Mouse (Mus musculus) hindbrain, embryonic 13.5 days (tissue): ENCODE results near the gene Myo15b. TPM values are rescaled to one million over a fixed set of nuclear protein-coding genes. Genes with fewer than 3 reads are reported as not detected.

Experiments used
- ATAC-seq: fragments of 200-750 bp; cut with Nextera tagmentation; 2 replicates; pipeline ENCODE4 v1.8.0; 2017; ENCODE audit warnings: moderate TSS enrichment; ENCODE audit not compliant: low FRiP score
- H3K27ac ChIP-seq: fragments of 300-500 bp; sonication (generic); 2 replicates; pipeline ENCODE4 v1.5.1; 2015; ENCODE audit warnings: inconsistent platforms, mild to moderate bottlenecking, moderate library complexity
- H3K27me3 ChIP-seq: fragments of 300-500 bp; sonication (generic); 2 replicates; pipeline ENCODE4 v1.6.1; 2015; ENCODE audit warnings: mild to moderate bottlenecking, inconsistent platforms
- H3K36me3 ChIP-seq: fragments of 300-500 bp; sonication (generic); 2 replicates; pipeline ENCODE4 v1.6.1; 2015; ENCODE audit warnings: mild to moderate bottlenecking, inconsistent platforms
- H3K4me1 ChIP-seq: fragments of 300-500 bp; sonication (generic); replicated peaks from 2 replicates; pipeline ENCODE4 v1.6.1; 2015; ENCODE audit warnings: inconsistent platforms
- H3K4me2 ChIP-seq: fragments of 300-500 bp; sonication (generic); 2 replicates; pipeline ENCODE4 v1.6.1; 2015; ENCODE audit warnings: inconsistent platforms, mild to moderate bottlenecking, moderate library complexity
- H3K4me3 ChIP-seq: fragments of 300-500 bp; sonication (generic); 2 replicates; pipeline ENCODE4 v1.5.1; 2015; ENCODE audit warnings: mild to moderate bottlenecking, inconsistent platforms
- H3K9ac ChIP-seq: fragments of 300-500 bp; sonication (generic); 2 replicates; pipeline ENCODE4 v1.6.1; 2015; ENCODE audit warnings: mild to moderate bottlenecking, inconsistent platforms
- H3K9me3 ChIP-seq: fragments of 300-500 bp; sonication (generic); 2 replicates; pipeline ENCODE4 v1.6.1; 2016; ENCODE audit warnings: inconsistent platforms
- WGBS: fragments of 180-500 bp; shearing (Covaris S2); methylation state at CpG from one replicate; pipeline ENCODE4 v1.1.7; 2015; 5-methylcytosine and 5-hydroxymethylcytosine counted together
- polyA plus RNA-seq: library from polyadenylated mRNA; unstranded; fragments of >200 nt; fragmentation: Nextera tagmentation; extraction: Ambion mirVana; gene quantifications from 2 replicates; pipeline ENCODE4 v1.2.1, GENCODE M21; 2015

Myo15b gene
- not detected in 2 replicates for polyA plus RNA-seq

DNA sequence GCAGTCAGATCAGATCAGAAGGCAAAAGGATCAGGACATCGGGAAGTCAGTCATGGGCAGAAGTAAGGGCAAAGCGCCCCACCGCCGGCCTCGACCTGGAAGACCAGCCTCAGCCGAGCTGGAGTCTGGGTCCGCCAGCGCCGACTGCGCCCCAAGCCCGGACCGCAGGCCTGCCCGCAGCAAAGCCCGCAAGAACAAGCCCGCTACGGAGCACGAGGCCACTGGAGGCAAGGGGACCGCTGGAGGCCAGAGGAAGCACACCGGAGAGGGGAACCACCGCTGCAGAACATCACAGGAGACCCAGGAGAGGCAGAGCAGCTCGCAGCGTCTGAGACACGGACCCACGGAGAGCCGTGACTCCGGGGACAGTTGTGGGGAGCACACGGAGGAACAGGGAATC lies at the start of gene Myo15b:
TSS of gene Myo15b (plus strand) at position 53 of the 400 bp plus-strand sequence.
- WGBS = 10% methylated on average over 27 of the region's 27 CpGs
- Histone ChIP-seq H3K36me3 (no peaks in the 10 kb centered on the region), H3K9me3 (no peaks in the 10 kb centered on the region), H3K4me2 (peak within 1 kb of the TSS; percentile 54), H3K4me3 (peak within 1 kb of the TSS; percentile 37), H3K9ac (peak within 1 kb of the TSS; percentile 29; the same call in 1 of the 2 replicates), H3K27me3 (peaks cover 76% of the 10 kb centered on the region), H3K27ac (no peak within 1 kb of the TSS), H3K4me1 (peaks cover 17% of the 10 kb centered on the region)
- ATAC-seq = no peak

DNA sequence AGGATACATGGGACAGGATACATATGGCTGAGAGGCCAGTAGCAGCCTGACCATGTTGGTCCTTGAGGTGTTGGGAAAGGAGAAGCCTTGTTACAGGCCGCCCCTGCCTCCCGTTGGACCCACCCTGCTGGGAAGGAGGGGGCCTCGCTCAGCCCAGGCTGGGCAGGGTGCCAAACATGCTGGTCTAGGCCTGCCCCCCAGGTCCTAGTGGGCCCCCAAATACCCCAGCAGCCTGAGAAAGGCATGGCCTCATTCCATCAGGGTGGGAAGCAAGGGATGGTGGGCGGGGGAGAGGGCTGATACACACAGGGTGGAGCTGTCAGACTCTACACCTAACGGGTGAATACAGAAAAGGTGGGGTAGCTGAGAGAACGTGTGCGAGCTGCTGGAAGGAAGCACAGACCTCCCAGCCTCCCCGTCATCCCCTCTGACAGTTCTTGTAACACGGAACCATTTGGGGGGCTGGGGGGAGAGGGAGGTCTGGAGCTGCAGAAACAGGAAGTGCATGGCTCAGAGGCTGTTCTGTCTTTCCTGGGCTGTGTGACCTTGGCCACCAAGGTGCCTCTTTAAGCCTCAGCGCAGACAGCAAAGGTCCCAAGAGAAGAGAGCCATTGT lies 49.4 kb upstream of the Myo15b start:
- Histone ChIP-seq H3K9ac (peak overlapping the region; percentile 60), H3K4me3 (0 out of 2 replicates have a peak overlapping the region, but pooled peaks have one; percentile 1), H3K4me1 (peaks cover 71% of the 10 kb centered on the region), H3K27ac (peak overlapping the region; percentile 83), H3K27me3 (no peaks in the 10 kb centered on the region), H3K9me3 (no peaks in the 10 kb centered on the region), H3K4me2 (peak overlapping the region; percentile 92), H3K36me3 (peaks cover 33% of the 10 kb centered on the region)
- 43% methylated on average over 10 of the region's 10 CpGs for WGBS
- no peak for ATAC-seq

DNA sequence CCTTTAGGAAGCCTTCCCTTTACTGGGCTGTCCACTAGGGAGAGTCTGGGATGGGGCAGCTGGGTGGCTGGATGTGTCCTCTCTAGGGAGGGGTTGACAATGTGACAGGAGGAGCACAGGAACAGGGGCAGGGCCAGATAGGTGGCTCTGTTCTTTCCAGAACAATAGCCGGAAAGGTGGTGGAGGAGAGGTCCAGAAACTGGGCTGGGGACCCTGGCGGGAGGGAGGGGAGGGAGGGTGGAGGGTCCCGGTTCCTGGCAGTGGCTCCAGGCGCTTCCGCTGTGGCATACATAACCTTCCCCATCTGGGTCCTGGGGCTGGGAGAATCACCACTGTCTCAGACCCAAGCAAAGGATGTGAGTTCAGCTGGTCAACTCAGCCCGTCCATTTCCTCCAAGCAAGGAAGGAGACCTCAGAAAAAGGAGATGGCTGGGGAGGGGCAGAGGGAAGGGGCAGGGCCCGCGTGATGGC lies 48.9 kb upstream of the Myo15b start:
- 52% methylated on average over 8 of the region's 8 CpGs for WGBS
- Histone ChIP-seq H3K4me3 (no peak overlapping the region), H3K4me2 (peak overlapping the region; percentile 92), H3K27me3 (no peaks in the 10 kb centered on the region), H3K27ac (peak overlapping the region; percentile 83), H3K9me3 (no peaks in the 10 kb centered on the region), H3K9ac (peak overlapping the region; percentile 60), H3K4me1 (peaks cover 75% of the 10 kb centered on the region), H3K36me3 (peaks cover 30% of the 10 kb centered on the region)
- no peak for ATAC-seq

DNA sequence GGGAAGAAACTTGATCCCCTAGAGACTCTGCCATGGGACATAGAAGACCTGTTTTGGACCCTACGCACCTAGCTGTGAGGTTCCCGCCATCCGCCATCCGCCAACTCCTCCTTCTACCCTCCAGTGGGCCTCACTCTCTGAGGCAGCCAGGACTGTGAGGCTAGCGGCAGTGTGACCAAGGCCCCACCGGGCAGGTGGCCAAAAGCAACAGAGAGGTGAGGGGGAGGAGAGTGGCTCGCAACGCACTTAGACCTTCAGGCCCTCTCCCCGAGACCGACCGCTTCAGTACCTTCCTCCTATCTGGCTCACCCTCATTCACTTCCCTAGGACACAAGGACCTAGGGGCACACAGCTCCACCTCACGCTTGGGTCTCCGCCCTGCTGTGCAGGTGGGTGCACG lies 47.8 kb upstream of the Myo15b start:
- WGBS = 75% methylated on average over 14 of the region's 14 CpGs
- peak overlapping the region; percentile 83 for H3K27ac ChIP-seq

DNA sequence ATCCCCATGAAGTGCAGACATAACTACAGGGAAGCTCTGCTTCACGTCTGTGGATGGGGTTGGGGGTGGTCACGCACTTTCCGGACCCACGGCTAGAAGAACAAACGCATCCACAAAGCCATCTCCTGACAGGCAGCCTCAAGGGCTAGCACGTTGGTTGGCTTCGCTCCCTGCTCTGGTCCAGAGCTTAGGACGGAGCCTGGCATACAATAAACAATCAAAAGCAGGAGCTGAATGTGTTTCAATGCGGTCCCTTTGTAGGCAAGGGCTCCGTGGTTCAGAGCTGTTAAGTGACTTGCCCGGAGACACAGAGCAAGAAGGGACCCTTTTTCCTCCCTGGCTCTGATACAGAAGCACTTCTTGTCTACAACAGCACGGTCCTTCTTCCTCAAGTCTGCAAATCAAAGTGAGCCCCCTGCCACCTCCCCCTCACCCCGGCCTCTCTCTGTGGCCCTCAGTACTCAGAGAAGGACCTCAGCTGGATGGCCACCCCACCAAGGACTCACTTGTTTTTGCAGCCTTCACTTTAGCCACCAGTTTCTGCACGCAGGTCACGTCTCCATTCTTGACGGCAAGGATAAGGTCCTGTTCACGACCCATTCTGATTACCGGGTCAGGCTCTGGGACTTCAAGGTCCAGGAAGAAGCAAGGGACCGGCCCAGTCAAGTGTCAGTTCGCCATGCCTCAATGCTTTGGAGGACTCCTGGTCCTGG lies 46.7 kb upstream of the Myo15b start:
- no peaks in the 10 kb centered on the region for H3K27me3 ChIP-seq
- H3K27ac ChIP-seq = peak overlapping the region; percentile 77; the same call in 1 of the 2 replicates
- peak overlapping the region; percentile 92 for H3K4me2 ChIP-seq
- H3K36me3 ChIP-seq = peaks cover 15% of the 10 kb centered on the region
- H3K9ac ChIP-seq = peak overlapping the region; percentile 93
- no peak for ATAC-seq
- WGBS = 79% methylated on average over 20 of the region's 20 CpGs
- peak overlapping the region; percentile 91 for H3K4me3 ChIP-seq
- peaks cover 85% of the 10 kb centered on the region for H3K4me1 ChIP-seq
- H3K9me3 ChIP-seq = no peaks in the 10 kb centered on the region

More for the DNA sequence above, 47.8 kb upstream of the Myo15b start:
- Histone ChIP-seq H3K4me1 (peaks cover 79% of the 10 kb centered on the region), H3K4me2 (peak overlapping the region; percentile 92), H3K4me3 (peak overlapping the region; percentile 91), H3K9me3 (no peaks in the 10 kb centered on the region), H3K9ac (peak overlapping the region; percentile 93), H3K36me3 (peaks cover 20% of the 10 kb centered on the region), H3K27me3 (no peaks in the 10 kb centered on the region)
- ATAC-seq = no peak

DNA sequence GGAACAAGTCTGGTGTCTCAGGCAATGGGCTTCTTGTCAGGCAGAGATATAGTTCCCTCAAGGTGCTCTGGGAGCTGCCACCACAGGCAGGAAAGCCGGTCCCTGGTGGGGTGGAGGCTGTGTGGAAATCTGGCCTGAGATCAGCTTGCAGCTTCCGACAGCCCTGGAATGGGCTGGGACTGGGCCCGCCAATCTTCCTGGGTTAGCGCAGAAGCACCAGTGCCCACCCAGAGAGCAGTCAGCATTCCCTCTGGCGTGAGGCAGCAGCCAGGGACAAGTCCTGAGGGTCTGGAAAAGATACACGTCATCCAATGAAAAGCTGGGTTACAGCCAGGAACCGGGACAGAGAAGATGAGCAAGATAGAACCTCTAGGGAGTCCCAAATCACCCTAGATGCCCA lies 46.1 kb upstream of the Myo15b start:
- peaks cover 14% of the 10 kb centered on the region for H3K36me3 ChIP-seq
- whole genome bisulfite sequencing = 35% methylated on average over 7 of the region's 7 CpGs
- peak overlapping the region; percentile 93 for H3K9ac ChIP-seq
- H3K4me1 ChIP-seq = peaks cover 81% of the 10 kb centered on the region
- H3K4me2 ChIP-seq = peak overlapping the region; percentile 92
- peak overlapping the region; percentile 77; the same call in 1 of the 2 replicates for H3K27ac ChIP-seq
- no peaks in the 10 kb centered on the region for H3K27me3 ChIP-seq
- no peak for ATAC-seq
- peak overlapping the region; percentile 91 for H3K4me3 ChIP-seq
- no peaks in the 10 kb centered on the region for H3K9me3 ChIP-seq

DNA sequence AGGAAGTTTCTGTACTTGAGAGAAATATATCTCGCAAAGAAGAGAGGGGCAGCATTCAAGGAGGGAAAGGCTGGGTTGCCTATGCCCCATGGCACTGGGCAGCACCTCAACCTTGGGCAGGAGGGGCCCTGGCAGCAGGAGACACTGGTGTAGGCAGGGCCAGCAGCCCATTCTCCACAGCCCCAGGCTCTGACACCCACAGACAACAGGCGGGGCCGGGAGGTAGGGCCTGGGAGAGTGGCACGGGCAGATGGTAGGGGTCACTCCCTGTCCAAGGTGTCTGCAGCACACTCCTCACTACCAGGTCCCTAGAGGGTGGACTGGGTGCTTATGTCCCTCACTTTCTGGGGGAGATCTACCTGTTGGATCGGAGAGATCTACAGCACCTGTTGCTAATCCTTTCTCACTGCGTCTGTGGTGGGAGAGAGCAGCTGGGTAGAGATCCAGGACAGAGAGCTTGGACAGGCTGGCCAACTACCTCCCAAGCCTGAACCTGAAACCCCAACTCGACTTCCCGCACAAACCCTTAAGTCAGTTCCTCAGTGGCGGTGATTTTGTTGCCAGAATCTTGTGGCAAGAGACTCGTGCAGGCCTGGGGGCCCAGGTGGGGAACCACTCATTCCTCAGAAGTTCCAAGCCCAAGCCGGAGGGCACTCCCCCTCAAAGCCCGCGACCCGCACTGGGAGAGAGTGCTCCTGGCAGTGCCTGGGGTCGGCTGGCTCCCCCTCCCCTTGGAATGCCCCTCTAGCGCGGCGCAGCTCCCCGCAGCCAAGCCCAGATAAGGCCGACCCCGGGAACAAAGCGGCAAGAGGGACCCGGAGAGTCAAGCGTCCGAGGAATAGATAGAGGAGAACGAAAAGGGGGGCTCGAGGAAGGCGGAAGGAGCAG lies 45.4 kb upstream of the Myo15b start:
- Histone ChIP-seq H3K36me3 (peaks cover 18% of the 10 kb centered on the region), H3K9ac (peak overlapping the region; percentile 93), H3K4me2 (peak overlapping the region; percentile 92), H3K4me1 (peaks cover 75% of the 10 kb centered on the region), H3K27ac (peak overlapping the region; percentile 77), H3K27me3 (no peaks in the 10 kb centered on the region), H3K4me3 (peak overlapping the region; percentile 91), H3K9me3 (no peaks in the 10 kb centered on the region)
- WGBS = 3% methylated on average over 28 of the region's 28 CpGs
- peak; percentile 33 for ATAC-seq

DNA sequence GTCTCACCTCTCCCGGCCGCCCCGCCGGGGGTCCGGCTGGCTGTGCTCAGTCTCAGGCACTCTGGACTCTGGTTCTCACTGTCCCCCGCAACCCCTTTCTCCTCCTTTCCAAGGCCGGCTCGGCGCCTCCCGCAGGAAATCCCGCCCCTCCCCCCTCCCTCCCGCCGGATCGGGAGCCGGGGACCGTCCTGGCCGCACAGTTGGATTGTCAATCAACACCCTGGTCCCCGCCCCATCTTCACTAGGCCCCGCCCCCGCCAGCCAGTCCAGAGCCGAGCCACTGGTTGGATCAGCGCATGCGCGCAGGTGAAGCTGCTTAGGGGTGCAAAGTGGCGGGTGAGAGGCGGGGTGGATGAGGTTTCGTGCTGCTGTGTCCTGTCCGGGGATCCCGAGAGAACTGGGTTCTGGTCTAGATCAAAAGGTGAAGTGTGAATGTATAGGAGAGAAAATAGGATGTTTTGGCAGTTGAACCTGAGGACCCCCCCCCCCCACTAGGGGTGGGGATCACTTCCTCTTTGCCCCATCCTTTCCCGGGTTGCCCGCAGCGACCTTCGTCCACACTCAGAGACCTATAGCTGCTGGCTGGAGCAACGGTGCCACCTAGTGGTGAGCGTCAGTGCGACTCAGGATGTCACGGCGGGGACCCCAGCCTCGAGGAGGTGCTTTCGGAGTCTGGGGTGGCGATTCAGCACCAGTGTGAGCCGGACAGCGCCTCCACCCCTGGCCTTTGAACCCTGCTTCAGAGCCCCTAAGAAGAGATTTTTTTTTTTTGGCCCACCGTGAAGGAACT lies 44.5 kb upstream of the Myo15b start, which contains the start of gene Caskin2:
TSS of gene Caskin2 (minus strand) at position 133 of the 790 bp plus-strand sequence.
- H3K9me3 ChIP-seq = no peaks in the 10 kb centered on the region
- H3K27me3 ChIP-seq = no peaks in the 10 kb centered on the region
- peak within 1 kb of the TSS; percentile 91 for H3K4me3 ChIP-seq
- peaks cover 25% of the 10 kb centered on the region for H3K36me3 ChIP-seq
- H3K4me2 ChIP-seq = peak within 1 kb of the TSS; percentile 92
- peaks cover 65% of the 10 kb centered on the region for H3K4me1 ChIP-seq
- WGBS = under 1% methylated on average over 43 of the region's 44 CpGs
- H3K9ac ChIP-seq = peak within 1 kb of the TSS; percentile 93
- ATAC-seq = peak; percentile 90
- peak within 1 kb of the TSS; percentile 77 for H3K27ac ChIP-seq

DNA sequence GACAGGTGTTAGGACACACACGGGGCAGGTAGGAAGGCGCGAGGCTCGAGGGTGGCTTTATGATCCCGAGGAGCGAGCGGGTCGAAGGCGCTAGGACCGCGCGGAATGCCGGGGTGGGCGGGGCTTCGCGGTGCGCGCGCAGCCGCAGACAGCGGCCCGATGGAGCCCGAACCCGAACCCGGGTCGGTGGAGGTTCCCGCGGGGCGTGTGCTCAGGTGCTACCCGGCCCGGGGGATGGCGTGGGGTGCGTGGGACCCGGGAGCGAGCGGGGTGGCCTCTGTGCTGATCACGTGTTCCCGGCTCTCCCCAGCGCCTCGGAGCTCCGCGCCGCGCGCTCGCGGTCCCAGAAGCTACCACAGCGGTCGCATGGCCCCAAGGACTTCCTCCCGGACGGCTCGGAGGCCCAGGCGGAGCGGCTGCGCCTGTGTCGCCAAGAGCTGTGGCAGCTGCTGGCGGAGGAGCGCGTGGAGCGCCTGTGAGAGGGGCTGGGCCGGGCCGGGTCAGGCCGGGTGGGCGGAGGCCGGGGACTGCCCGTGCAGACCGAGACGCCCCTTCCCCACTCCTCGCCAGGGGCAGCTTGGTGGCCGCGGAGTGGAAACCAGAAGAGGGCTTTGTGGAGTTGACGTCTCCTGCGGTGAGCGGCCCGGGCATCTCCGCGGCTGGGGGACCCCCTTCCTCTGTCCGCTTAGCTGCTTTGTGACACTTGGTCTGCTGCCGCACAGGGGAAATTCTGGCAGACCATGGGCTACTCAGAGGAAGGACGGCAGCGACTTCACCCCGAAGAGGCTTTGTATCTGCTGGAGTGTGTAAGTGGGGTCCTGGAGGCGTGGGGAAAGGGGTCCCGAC lies 43.4 kb upstream of the Myo15b start, which contains the start of gene Tsen54:
TSS of gene Tsen54 (plus strand) at position 120 of the 846 bp plus-strand sequence.
- Histone ChIP-seq H3K27ac (peak within 1 kb of the TSS; percentile 66), H3K9me3 (no peaks in the 10 kb centered on the region), H3K9ac (peak within 1 kb of the TSS; percentile 93), H3K4me3 (peak within 1 kb of the TSS; percentile 91), H3K27me3 (no peaks in the 10 kb centered on the region), H3K4me2 (peak within 1 kb of the TSS; percentile 92), H3K4me1 (peaks cover 54% of the 10 kb centered on the region), H3K36me3 (peaks cover 31% of the 10 kb centered on the region)
- peak; percentile 53 for ATAC-seq
- WGBS = under 1% methylated on average over 67 of the region's 84 CpGs

DNA sequence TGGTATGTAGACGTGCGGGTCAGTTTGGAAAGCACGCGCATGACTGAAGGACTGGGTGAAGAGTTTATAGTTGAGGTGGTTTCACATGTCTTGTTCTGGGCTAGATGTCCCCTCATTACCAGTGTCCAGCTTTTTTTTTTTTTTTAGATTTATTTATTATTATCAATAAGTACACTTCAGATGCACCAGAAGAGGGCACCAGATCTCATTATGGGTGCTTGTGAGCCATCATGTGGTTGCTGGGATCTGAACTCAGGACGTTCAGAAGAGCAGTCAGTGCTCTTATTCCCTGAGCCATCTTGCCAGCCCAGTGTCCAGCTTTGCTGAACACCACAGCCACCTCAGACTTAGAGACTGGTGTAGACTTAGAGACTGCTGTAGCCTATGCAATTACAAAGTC lies 40.9 kb upstream of the Myo15b start:
- Histone ChIP-seq H3K9me3 (no peaks in the 10 kb centered on the region), H3K27ac (no peak overlapping the region), H3K4me1 (peaks cover 29% of the 10 kb centered on the region), H3K4me2 (no peak overlapping the region), H3K9ac (no peak overlapping the region), H3K4me3 (no peak overlapping the region), H3K36me3 (peaks cover 48% of the 10 kb centered on the region), H3K27me3 (peaks cover 2% of the 10 kb centered on the region; the same call in 1 of the 2 replicates)
- WGBS = 93% methylated on average over 5 of the region's 5 CpGs
- ATAC-seq = no peak
